Mouse (Mus musculus) cerebellum, adult 2 months (tissue): ENCODE measurements at regions not wholly inside any gene's neighbourhood (a gene's known extent, or its start where the extent isn't known, plus 50 kb on each side); places are given as distances from the start of the nearest gene placed in this dataset.

ENCODE experiments used
- CTCF ChIP-seq: fragments of 200-500 bp; IDR thresholded peaks from 2 replicates; pipeline ENCODE4 v1.5.1; 2011; ENCODE audit warnings: low read depth, mild to moderate bottlenecking, control low read depth, low read length, moderate library complexity, borderline replicate concordance; ENCODE audit not compliant: insufficient read depth
- POLR2A ChIP-seq: fragments of 200-500 bp; IDR thresholded peaks from 2 replicates; pipeline ENCODE4 v1.6.1; 2011; ENCODE audit warnings: low read length, control low read depth, borderline replicate concordance; ENCODE audit not compliant: insufficient read depth

DNA sequence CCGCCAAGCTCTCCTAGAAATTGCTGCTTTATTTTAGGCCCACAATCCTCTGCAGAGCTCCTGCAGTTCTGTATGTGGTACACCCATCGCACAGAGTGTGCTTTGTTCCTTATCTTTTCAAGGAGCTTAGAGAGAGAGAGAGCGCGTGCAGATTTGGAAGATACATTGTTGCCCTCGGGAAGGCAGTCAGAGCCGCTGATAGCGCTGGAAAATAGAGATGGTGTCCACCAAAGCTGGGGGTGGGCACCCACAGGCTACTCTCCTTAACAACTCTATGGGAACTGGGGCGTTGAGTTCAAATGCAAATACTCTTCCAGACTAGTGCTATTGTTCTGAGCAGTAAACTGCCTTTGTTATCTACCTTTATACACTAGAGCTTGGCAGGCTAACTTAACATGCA, 70.2 kb upstream of the Bmt2 start:
- TF ChIP-seq CTCF (no peak), POLR2A (no peak)
